Mouse (Mus musculus) stomach, postnatal 0 days (tissue): ENCODE data around the gene Zxdc. TPM values are rescaled to one million over a fixed set of nuclear protein-coding genes. Genes with fewer than 3 reads are reported as not detected.

Experiments
- ATAC-seq: fragments of 200-750 bp; cut with Nextera tagmentation; 2 replicates; pipeline ENCODE4 v1.8.0; 2017; ENCODE audit not compliant: low FRiP score, low TSS enrichment
- DNase-seq: peaks from one replicate; pipeline ENCODE4 v3.0.0-alpha.2; 2016; ENCODE audit warnings: low spot score
- H3K27ac ChIP-seq: fragments of 300-500 bp; sonication (generic); replicated peaks from 2 replicates; pipeline ENCODE4 v1.5.1; 2014; ENCODE audit warnings: mild to moderate bottlenecking, control low read depth
- H3K27me3 ChIP-seq: fragments of 300-500 bp; sonication (generic); 2 replicates; pipeline ENCODE4 v1.6.1; 2014; ENCODE audit warnings: low read length; ENCODE audit not compliant: control insufficient read depth, insufficient read depth
- H3K36me3 ChIP-seq: fragments of 300-500 bp; sonication (generic); 2 replicates; pipeline ENCODE4 v1.6.1; 2014; ENCODE audit warnings: low read length, mixed read lengths; ENCODE audit not compliant: control insufficient read depth, insufficient read depth
- H3K4me1 ChIP-seq: fragments of 300-500 bp; sonication (generic); replicated peaks from 2 replicates; pipeline ENCODE4 v1.6.1; 2014; ENCODE audit warnings: antibody characterized with exemption; ENCODE audit not compliant: control insufficient read depth, insufficient read depth
- H3K4me2 ChIP-seq: fragments of 300-500 bp; sonication (generic); replicated peaks from 2 replicates; pipeline ENCODE4 v1.6.1; 2014; ENCODE audit warnings: low read depth, mild to moderate bottlenecking, control low read depth, moderate library complexity
- H3K4me3 ChIP-seq: fragments of 300-500 bp; sonication (generic); 2 replicates; pipeline ENCODE4 v1.5.1; 2014; ENCODE audit warnings: low read depth, low read length, control low read depth
- H3K9ac ChIP-seq: fragments of 300-500 bp; sonication (generic); 2 replicates; pipeline ENCODE4 v1.6.1; 2014; ENCODE audit warnings: mild to moderate bottlenecking, low read length, control low read depth, mixed read lengths
- H3K9me3 ChIP-seq: fragments of 300-500 bp; sonication (generic); 2 replicates; pipeline ENCODE4 v1.6.1; 2016; ENCODE audit warnings: low read length; ENCODE audit not compliant: control insufficient read depth
- CTCF ChIP-seq: IDR thresholded peaks from 2 replicates; pipeline ENCODE4 v1.5.1; 2016; ENCODE audit warnings: antibody characterized with exemption, low read depth, mild to moderate bottlenecking, moderate library complexity
- EP300 ChIP-seq: optimal IDR thresholded peaks from 2 replicates; pipeline ENCODE3; 2016; ENCODE audit warnings: antibody characterized with exemption
- WGBS: fragments of 180-500 bp; shearing (Covaris S2); extraction: QIAGEN DNeasy Blood & Tissue Kit; methylation state at CpG from one replicate; pipeline ENCODE4 v1.1.7; 2014; 5-methylcytosine and 5-hydroxymethylcytosine counted together
- polyA plus RNA-seq: library from polyadenylated mRNA; unstranded; fragments of >200 nt; fragmentation: Nextera tagmentation; extraction: Ambion mirVana; gene quantifications from 2 replicates; pipeline ENCODE4 v1.2.1, GENCODE M21; 2015

Gene Zxdc
- polyA plus RNA-seq = 4.7 and 4.9 TPM in 2 replicates

GRCm38 (mm10) chr6:90368976-90369724, at the start of gene Zxdc:
Zxdc (plus strand) TSS chr6:90369492.
- Histone ChIP-seq H3K27ac (peak within 1 kb of the TSS; percentile 91), H3K4me1 (0 out of 2 replicates have a peak, but pooled peaks cover 3% of the 10 kb centered on the region), H3K9me3 (no peaks in the 10 kb centered on the region), H3K9ac (peak within 1 kb of the TSS; percentile 87), H3K36me3 (peaks cover 5% of the 10 kb centered on the region; the same call in 1 of the 2 replicates), H3K27me3 (no peaks in the 10 kb centered on the region), H3K4me2 (peak within 1 kb of the TSS; percentile 98), H3K4me3 (peak within 1 kb of the TSS; percentile 92)
- ATAC-seq (peak; percentile 98), DNase-seq (peak; percentile 99)
- TF ChIP-seq EP300 (no peak), CTCF (0 out of 2 replicates have a peak, but pooled peaks have one; percentile 16)
- WGBS = 5% methylated on average over 40 of the region's 41 CpGs

- H3K9ac ChIP-seq = no peak overlapping the region
- H3K4me2 ChIP-seq = no peak overlapping the region
- no peaks in the 10 kb centered on the region for H3K36me3 ChIP-seq
- TF ChIP-seq CTCF (no peak), EP300 (no peak)
- WGBS = 83% methylated on average over 5 of the region's 5 CpGs
- no peak overlapping the region for H3K27ac ChIP-seq
- no peak overlapping the region for H3K4me3 ChIP-seq
- no peak for ATAC-seq
- no peaks in the 10 kb centered on the region for H3K4me1 ChIP-seq
- H3K27me3 ChIP-seq = no peaks in the 10 kb centered on the region
- no peak for DNase-seq
- H3K9me3 ChIP-seq = no peaks in the 10 kb centered on the region
These were observed 48.9 kb upstream of the Zxdc start for GRCm38 (mm10) chr6:90320429-90320828.

- Histone ChIP-seq H3K9me3 (no peaks in the 10 kb centered on the region), H3K4me1 (no peaks in the 10 kb centered on the region), H3K4me2 (no peak overlapping the region), H3K4me3 (no peak overlapping the region), H3K36me3 (no peaks in the 10 kb centered on the region), H3K27ac (no peak overlapping the region), H3K27me3 (no peaks in the 10 kb centered on the region), H3K9ac (no peak overlapping the region)
- WGBS = 36% methylated on average over 4 of the region's 4 CpGs
- no peak for DNase-seq
- no peak for ATAC-seq
- TF ChIP-seq EP300 (no peak), CTCF (no peak)
These were observed 47.5 kb upstream of the Zxdc start for GRCm38 (mm10) chr6:90321811-90322210.

GRCm38 (mm10) chr6:90324026-90324425, 45.3 kb upstream of the Zxdc start:
- WGBS = 71% methylated on average over 3 of the region's 3 CpGs
- no peak overlapping the region for H3K27ac ChIP-seq
- no peaks in the 10 kb centered on the region for H3K27me3 ChIP-seq
- ATAC-seq (no peak), DNase-seq (no peak)
- H3K4me3 ChIP-seq = no peak overlapping the region
- no peaks in the 10 kb centered on the region for H3K9me3 ChIP-seq
- H3K9ac ChIP-seq = no peak overlapping the region
- no peaks in the 10 kb centered on the region for H3K4me1 ChIP-seq
- no peak overlapping the region for H3K4me2 ChIP-seq
- no peak for TF ChIP-seq EP300
- H3K36me3 ChIP-seq = no peaks in the 10 kb centered on the region

- no peak for TF ChIP-seq EP300
- TF ChIP-seq CTCF = no peak
- ATAC-seq = no peak
- H3K4me3 ChIP-seq = no peak overlapping the region
- no peak for DNase-seq
- H3K27me3 ChIP-seq = no peaks in the 10 kb centered on the region
- no peak overlapping the region for H3K4me2 ChIP-seq
- H3K9ac ChIP-seq = no peak overlapping the region
- 54% methylated on average over 3 of the region's 3 CpGs for WGBS
- H3K27ac ChIP-seq = no peak overlapping the region
- H3K36me3 ChIP-seq = no peaks in the 10 kb centered on the region
- H3K9me3 ChIP-seq = no peaks in the 10 kb centered on the region
- no peaks in the 10 kb centered on the region for H3K4me1 ChIP-seq
These were observed 44.8 kb upstream of the Zxdc start for GRCm38 (mm10) chr6:90324463-90324862.

- Histone ChIP-seq H3K4me2 (peak within 1 kb of the TSS; percentile 38), H3K9ac (no peak within 1 kb of the TSS), H3K27ac (no peak within 1 kb of the TSS), H3K9me3 (no peaks in the 10 kb centered on the region), H3K4me3 (no peak within 1 kb of the TSS; the same call in 1 of the 2 replicates), H3K4me1 (no peaks in the 10 kb centered on the region), H3K36me3 (no peaks in the 10 kb centered on the region), H3K27me3 (no peaks in the 10 kb centered on the region)
- TF ChIP-seq EP300 (no peak), CTCF (no peak)
- ATAC-seq = peak; percentile 58; the same call in 1 of the 2 replicates
- WGBS = 11% methylated on average over 22 of the region's 22 CpGs
- peak; percentile 50 for DNase-seq
These were observed 44.3 kb upstream of the Zxdc start, which contains the start of gene Chst13 for GRCm38 (mm10) chr6:90324991-90325390. Chst13 (minus strand) TSS chr6:90325185.
